Mouse (Mus musculus) neural tube, embryonic 11.5 days (tissue): ENCODE measurements at regions not wholly inside any gene's neighbourhood (a gene's known extent, or its start where the extent isn't known, plus 50 kb on each side); places are given as distances from the start of the nearest gene placed in this dataset.

ENCODE experiments used
- ATAC-seq: fragments of 200-750 bp; cut with Nextera tagmentation; 2 replicates; pipeline ENCODE4 v1.8.0; 2017; ENCODE audit warnings: moderate number of reproducible peaks, mild to moderate bottlenecking, moderate TSS enrichment, moderate library complexity; ENCODE audit not compliant: insufficient read depth, low FRiP score, low TSS enrichment
- DNase-seq: peaks from one replicate; pipeline ENCODE4 v3.0.0-alpha.2; 2015; ENCODE audit warnings: low spot score
- H3K27ac ChIP-seq: fragments of 300-500 bp; sonication (generic); 2 replicates; pipeline ENCODE4 v1.5.1; 2014; ENCODE audit warnings: low read depth, mild to moderate bottlenecking, low read length
- H3K27me3 ChIP-seq: fragments of 300-500 bp; sonication (generic); 2 replicates; pipeline ENCODE4 v1.6.1; 2014; ENCODE audit warnings: mild to moderate bottlenecking, low read length, mixed read lengths; ENCODE audit not compliant: control insufficient read depth, insufficient read depth
- H3K36me3 ChIP-seq: fragments of 300-500 bp; sonication (generic); 2 replicates; pipeline ENCODE4 v1.6.1; 2014; ENCODE audit warnings: mild to moderate bottlenecking, low read length, moderate library complexity, mixed read lengths; ENCODE audit not compliant: control insufficient read depth, insufficient read depth
- H3K4me1 ChIP-seq: fragments of 300-500 bp; sonication (generic); 2 replicates; pipeline ENCODE4 v1.6.1; 2014; ENCODE audit warnings: low read length, mixed read lengths; ENCODE audit not compliant: control insufficient read depth, insufficient read depth
- H3K4me2 ChIP-seq: fragments of 300-500 bp; sonication (generic); 2 replicates; pipeline ENCODE4 v1.6.1; 2014; ENCODE audit warnings: low read depth, mild to moderate bottlenecking, moderate library complexity
- H3K4me3 ChIP-seq: fragments of 300-500 bp; sonication (generic); 2 replicates; pipeline ENCODE4 v1.5.1; 2014; ENCODE audit warnings: low read depth, low read length
- H3K9ac ChIP-seq: fragments of 300-500 bp; sonication (generic); 2 replicates; pipeline ENCODE4 v1.6.1; 2014; ENCODE audit warnings: mild to moderate bottlenecking, low read length
- H3K9me3 ChIP-seq: fragments of 300-500 bp; sonication (generic); 2 replicates; pipeline ENCODE4 v1.6.1; 2016; ENCODE audit warnings: low read length; ENCODE audit not compliant: control insufficient read depth
- WGBS: fragments of 180-500 bp; shearing (Covaris S2); extraction: QIAGEN DNeasy Blood & Tissue Kit; methylation state at CpG from one replicate; pipeline ENCODE4 v1.1.7; 2014; 5-methylcytosine and 5-hydroxymethylcytosine counted together

DNA sequence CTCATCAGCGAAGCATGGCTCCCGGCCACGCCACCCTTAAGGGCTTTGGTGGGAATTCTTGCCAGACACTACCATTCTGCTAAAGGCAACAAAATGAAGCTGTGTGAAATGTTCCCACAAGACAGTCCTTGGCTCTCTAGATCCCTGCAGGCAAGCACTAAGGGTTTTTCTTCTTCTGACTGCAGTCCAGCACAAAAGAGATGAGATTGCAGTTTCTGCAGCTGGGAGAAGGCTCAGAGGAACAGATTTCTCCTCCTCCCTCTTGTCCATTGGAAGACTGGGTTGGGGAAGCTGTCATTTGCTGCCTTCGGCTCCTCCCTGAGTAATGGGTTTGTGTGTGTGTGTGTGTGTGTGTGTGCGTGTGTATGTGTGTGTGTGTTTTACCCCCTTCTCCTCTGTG, 144.1 kb upstream of the Phyhipl start:
- Histone ChIP-seq H3K9ac (no peak overlapping the region), H3K4me2 (no peak overlapping the region), H3K4me1 (peaks cover 3% of the 10 kb centered on the region; the same call in 1 of the 2 replicates), H3K27ac (no peak overlapping the region), H3K27me3 (no peaks in the 10 kb centered on the region), H3K36me3 (no peaks in the 10 kb centered on the region), H3K9me3 (no peaks in the 10 kb centered on the region), H3K4me3 (no peak overlapping the region)
- DNase-seq (no peak), ATAC-seq (no peak)
- 82% methylated on average over 5 of the region's 5 CpGs for WGBS

- 92% methylated on average over 11 of the region's 11 CpGs for WGBS
- Histone ChIP-seq H3K9ac (no peak overlapping the region), H3K4me3 (no peak overlapping the region), H3K9me3 (no peaks in the 10 kb centered on the region), H3K27me3 (no peaks in the 10 kb centered on the region), H3K36me3 (no peaks in the 10 kb centered on the region), H3K27ac (no peak overlapping the region), H3K4me1 (peaks cover 3% of the 10 kb centered on the region; the same call in 1 of the 2 replicates), H3K4me2 (no peak overlapping the region)
- no peak for ATAC-seq
- DNase-seq: no peak
Observed at GRCm38 (mm10) chr10:70799191-70799742, 143.5 kb upstream of the Phyhipl start.

GRCm38 (mm10) chr10:70788814-70789452, 133.2 kb upstream of the Phyhipl start:
- Histone ChIP-seq H3K4me1 (peaks cover 5% of the 10 kb centered on the region), H3K36me3 (no peaks in the 10 kb centered on the region), H3K9me3 (no peaks in the 10 kb centered on the region), H3K27me3 (no peaks in the 10 kb centered on the region), H3K4me2 (no peak overlapping the region), H3K27ac (no peak overlapping the region), H3K4me3 (no peak overlapping the region), H3K9ac (no peak overlapping the region)
- 49% methylated on average over 7 of the region's 7 CpGs for WGBS
- peak; percentile 54 for DNase-seq
- peak; percentile 45; the same call in 1 of the 2 replicates for ATAC-seq

GRCm38 (mm10) chr10:70781036-70781435, 125.3 kb upstream of the Phyhipl start:
- DNase-seq (no peak), ATAC-seq (no peak)
- 91% methylated on average over 3 of the region's 3 CpGs for WGBS

GRCm38 (mm10) chr10:70778596-70778995, 122.8 kb upstream of the Phyhipl start:
- Histone ChIP-seq H3K4me2 (no peak overlapping the region), H3K36me3 (no peaks in the 10 kb centered on the region), H3K4me1 (no peaks in the 10 kb centered on the region), H3K27ac (no peak overlapping the region), H3K9ac (no peak overlapping the region), H3K9me3 (no peaks in the 10 kb centered on the region), H3K27me3 (no peaks in the 10 kb centered on the region), H3K4me3 (no peak overlapping the region)
- WGBS: 89% methylated on average over 11 of the region's 11 CpGs
- DNase-seq: no peak
- no peak for ATAC-seq

More at GRCm38 (mm10) chr10:70781036-70781435, 125.3 kb upstream of the Phyhipl start:
- Histone ChIP-seq H3K9ac (no peak overlapping the region), H3K9me3 (no peaks in the 10 kb centered on the region), H3K4me2 (no peak overlapping the region), H3K4me3 (no peak overlapping the region), H3K27me3 (no peaks in the 10 kb centered on the region), H3K27ac (no peak overlapping the region), H3K36me3 (no peaks in the 10 kb centered on the region), H3K4me1 (no peaks in the 10 kb centered on the region)

DNA sequence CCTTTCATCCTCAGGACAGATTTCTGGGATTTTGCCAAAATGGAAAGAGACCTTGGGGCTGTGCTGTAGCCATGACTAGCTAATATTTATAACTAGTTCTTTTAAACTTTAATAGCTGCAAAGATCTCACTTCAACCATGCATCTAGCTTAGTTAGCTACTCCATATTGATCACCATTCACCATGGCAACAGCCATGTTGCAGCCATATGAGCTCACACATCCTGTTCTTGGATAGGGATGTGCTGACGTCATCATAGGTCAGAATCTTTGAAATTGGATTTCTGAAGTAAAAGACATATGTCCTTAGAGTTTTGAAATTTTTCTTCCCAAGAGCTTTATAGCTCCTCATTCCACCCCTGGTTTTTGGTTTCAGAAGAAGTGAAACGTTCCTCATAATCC, 118.8 kb upstream of the Phyhipl start:
- Histone ChIP-seq H3K4me1 (no peaks in the 10 kb centered on the region), H3K27me3 (no peaks in the 10 kb centered on the region), H3K9ac (no peak overlapping the region), H3K9me3 (no peaks in the 10 kb centered on the region), H3K27ac (no peak overlapping the region), H3K4me2 (no peak overlapping the region), H3K36me3 (no peaks in the 10 kb centered on the region), H3K4me3 (no peak overlapping the region)
- ATAC-seq (no peak), DNase-seq (no peak)
- WGBS: 74% methylated on average over 2 of the region's 2 CpGs

- 71% methylated on average over 3 of the region's 4 CpGs for WGBS
- peak; percentile 72; the same call in 1 of the 2 replicates for ATAC-seq
Observed at GRCm38 (mm10) chr10:70774159-70774558, 118.4 kb upstream of the Phyhipl start.

DNA sequence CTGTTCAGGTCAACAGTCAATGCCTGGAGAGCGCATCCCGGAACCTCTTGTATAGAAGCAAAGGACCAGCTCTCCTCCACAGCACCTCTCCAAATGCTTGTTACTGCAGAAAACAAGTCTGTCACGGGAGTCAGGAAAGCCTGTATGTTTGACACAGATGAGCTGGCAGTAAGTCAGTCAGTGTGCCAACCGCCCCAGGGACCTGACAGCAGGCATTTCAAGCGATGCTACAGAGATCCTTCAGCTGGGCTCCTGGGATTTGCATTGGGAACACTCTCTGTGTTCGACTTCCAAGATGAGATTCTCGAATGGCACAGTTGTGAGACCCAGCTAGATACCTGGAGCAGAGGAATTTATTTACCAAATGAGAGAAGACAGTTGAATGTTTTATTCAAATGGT, 111.7 kb upstream of the Phyhipl start:
- Histone ChIP-seq H3K9me3 (no peaks in the 10 kb centered on the region), H3K4me3 (no peak overlapping the region), H3K36me3 (no peaks in the 10 kb centered on the region), H3K27ac (no peak overlapping the region), H3K9ac (no peak overlapping the region), H3K27me3 (no peaks in the 10 kb centered on the region), H3K4me2 (no peak overlapping the region), H3K4me1 (no peaks in the 10 kb centered on the region)
- DNase-seq (no peak), ATAC-seq (no peak)
- WGBS: 87% methylated on average over 7 of the region's 7 CpGs

More at GRCm38 (mm10) chr10:70774159-70774558, 118.4 kb upstream of the Phyhipl start:
- H3K36me3 ChIP-seq: no peaks in the 10 kb centered on the region
- H3K9ac ChIP-seq: no peak overlapping the region
- no peaks in the 10 kb centered on the region for H3K27me3 ChIP-seq
- H3K4me3 ChIP-seq: no peak overlapping the region
- DNase-seq: no peak
- no peak overlapping the region for H3K4me2 ChIP-seq
- H3K4me1 ChIP-seq: no peaks in the 10 kb centered on the region
- no peaks in the 10 kb centered on the region for H3K9me3 ChIP-seq
- H3K27ac ChIP-seq: no peak overlapping the region

DNA sequence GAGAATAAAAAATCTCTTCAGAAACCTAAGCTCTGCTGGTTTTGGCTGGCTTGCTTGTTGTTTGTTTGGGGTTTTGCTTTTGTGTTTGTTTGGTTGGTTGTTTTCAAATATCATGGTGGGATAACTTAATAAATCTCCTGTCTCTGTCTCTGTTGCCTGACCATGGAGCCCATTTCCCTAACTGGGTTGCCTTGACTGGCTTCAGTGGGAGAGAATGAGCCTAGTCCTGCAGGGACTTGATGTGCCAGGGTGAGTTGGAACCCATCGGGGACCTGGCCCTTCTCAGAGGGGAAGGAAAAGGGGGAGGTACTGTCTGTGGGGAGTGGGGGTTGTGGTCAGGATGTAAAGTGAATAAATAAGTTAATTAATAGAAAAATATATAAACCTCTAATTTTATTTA, 111.1 kb upstream of the Phyhipl start:
- ATAC-seq: 0 out of 2 replicates have a peak, but pooled peaks have one; percentile 45
- peak overlapping the region; percentile 64 for H3K27ac ChIP-seq

More for the DNA sequence above, 111.1 kb upstream of the Phyhipl start:
- Histone ChIP-seq H3K27me3 (no peaks in the 10 kb centered on the region), H3K4me2 (no peak overlapping the region), H3K36me3 (no peaks in the 10 kb centered on the region), H3K4me3 (no peak overlapping the region), H3K4me1 (no peaks in the 10 kb centered on the region), H3K9me3 (no peaks in the 10 kb centered on the region), H3K9ac (no peak overlapping the region)
- 63% methylated on average over 1 of the region's 1 CpGs for WGBS
- DNase-seq: no peak
